Mouse (Mus musculus) limb, embryonic 14.5 days (tissue): Measurements from ENCODE around the gene Ypel4. TPM values are rescaled to one million over a fixed set of nuclear protein-coding genes. Genes with fewer than 3 reads are reported as not detected.

Source experiments
- ATAC-seq: fragments of 200-750 bp; cut with Nextera tagmentation; 2 replicates; pipeline ENCODE4 v1.8.0; 2017; ENCODE audit warnings: low read depth, moderate number of reproducible peaks, moderate TSS enrichment; ENCODE audit not compliant: low FRiP score
- DNase-seq: peaks from one replicate; pipeline ENCODE4 v3.0.0-alpha.2; 2015; ENCODE audit warnings: low spot score
- H3K27ac ChIP-seq: fragments of 300-500 bp; sonication (generic); replicated peaks from 2 replicates; pipeline ENCODE4 v1.5.1; 2014; ENCODE audit warnings: low read depth, mild to moderate bottlenecking, low read length, moderate library complexity, mixed read lengths
- H3K27me3 ChIP-seq: fragments of 300-500 bp; sonication (generic); 2 replicates; pipeline ENCODE4 v1.6.1; 2014; ENCODE audit warnings: low read length, mixed read lengths; ENCODE audit not compliant: control insufficient read depth, insufficient read depth
- H3K36me3 ChIP-seq: fragments of 300-500 bp; sonication (generic); 2 replicates; pipeline ENCODE4 v1.6.1; 2014; ENCODE audit warnings: mild to moderate bottlenecking, low read length, moderate library complexity, mixed read lengths; ENCODE audit not compliant: control insufficient read depth, insufficient read depth
- H3K4me1 ChIP-seq: fragments of 300-500 bp; sonication (generic); 2 replicates; pipeline ENCODE4 v1.6.1; 2014; ENCODE audit warnings: antibody characterized with exemption, low read length, mixed read lengths; ENCODE audit not compliant: control insufficient read depth, insufficient read depth
- H3K4me2 ChIP-seq: fragments of 300-500 bp; sonication (generic); replicated peaks from 2 replicates; pipeline ENCODE4 v1.6.1; 2014; ENCODE audit warnings: low read depth, mild to moderate bottlenecking, low read length, moderate library complexity; ENCODE audit not compliant: severe bottlenecking
- H3K4me3 ChIP-seq: fragments of 300-500 bp; sonication (generic); replicated peaks from 2 replicates; pipeline ENCODE4 v1.5.1; 2014; ENCODE audit warnings: low read length
- H3K9ac ChIP-seq: fragments of 300-500 bp; sonication (generic); 2 replicates; pipeline ENCODE4 v1.6.1; 2014; ENCODE audit warnings: mild to moderate bottlenecking, low read depth, low read length, moderate library complexity; ENCODE audit not compliant: severe bottlenecking
- H3K9me3 ChIP-seq: fragments of 300-500 bp; sonication (generic); 2 replicates; pipeline ENCODE4 v1.6.1; 2016; ENCODE audit warnings: low read length; ENCODE audit not compliant: control insufficient read depth
- POLR2A ChIP-seq: fragments of 200-500 bp; IDR thresholded peaks from 2 replicates; pipeline ENCODE4 v1.8.0; 2012; ENCODE audit warnings: inconsistent platforms, mild to moderate bottlenecking, moderate library complexity, borderline replicate concordance; ENCODE audit not compliant: insufficient read depth, insufficient read length; ENCODE audit errors: extremely low read depth
- WGBS: fragments of 180-500 bp; shearing (Covaris S2); extraction: QIAGEN DNeasy Blood & Tissue Kit; methylation state at CpG from one replicate; pipeline ENCODE4 v1.1.7; 2014; 5-methylcytosine and 5-hydroxymethylcytosine counted together
- polyA plus RNA-seq, 2 experiments: library from polyadenylated mRNA; depleted of rRNA in 1 of 2; stranded (reverse) in 1 of 2; unstranded in 1 of 2; fragments of >200 nt; fragmentation: Nextera tagmentation in 1 of 2; extraction: Ambion mirVana in 1 of 2; gene quantifications; 2 replicates each; pipeline versions ENCODE4 v1.2.1 to v1.2.3; 2012 to 2014

Gene Ypel4
- polyA plus RNA-seq, 2 experiments = 7.4 to 14.6 TPM

- peaks cover 19% of the 10 kb centered on the region for H3K36me3 ChIP-seq
- H3K4me3 ChIP-seq = peak overlapping the region; percentile 94
- no peak for TF ChIP-seq POLR2A
- 1% methylated on average over 5 of the region's 5 CpGs for WGBS
- peaks cover 49% of the 10 kb centered on the region for H3K4me1 ChIP-seq
- peak overlapping the region; percentile 99 for H3K9ac ChIP-seq
- ATAC-seq = no peak
- no peaks in the 10 kb centered on the region for H3K27me3 ChIP-seq
- no peaks in the 10 kb centered on the region for H3K9me3 ChIP-seq
- peak overlapping the region; percentile 100 for H3K27ac ChIP-seq
- no peak for DNase-seq
- peak overlapping the region; percentile 86 for H3K4me2 ChIP-seq
These were observed 8.1 kb downstream of the Ypel4 start for GRCm38 (mm10) chr2:84741841-84742450.

GRCm38 (mm10) chr2:84742451-84743283 lies 8.8 kb downstream of the Ypel4 start:
- DNase-seq = peak; percentile 92
- Histone ChIP-seq H3K27me3 (no peaks in the 10 kb centered on the region), H3K9ac (peak overlapping the region; percentile 99), H3K4me2 (peak overlapping the region; percentile 86), H3K27ac (peak overlapping the region; percentile 100), H3K9me3 (no peaks in the 10 kb centered on the region), H3K4me3 (peak overlapping the region; percentile 94), H3K4me1 (peaks cover 42% of the 10 kb centered on the region), H3K36me3 (peaks cover 19% of the 10 kb centered on the region)
- TF ChIP-seq POLR2A = 0 out of 2 replicates have a peak, but pooled peaks have one; percentile 73
- ATAC-seq = peak; percentile 64
- WGBS = under 1% methylated on average over 25 of the region's 26 CpGs

- WGBS = 1% methylated on average over 25 of the region's 25 CpGs
- Histone ChIP-seq H3K9me3 (no peaks in the 10 kb centered on the region), H3K27me3 (no peaks in the 10 kb centered on the region), H3K27ac (peak within 1 kb of the TSS; percentile 100), H3K4me3 (peak within 1 kb of the TSS; percentile 94), H3K9ac (peak within 1 kb of the TSS; percentile 99), H3K36me3 (peaks cover 19% of the 10 kb centered on the region), H3K4me1 (peaks cover 34% of the 10 kb centered on the region), H3K4me2 (peak within 1 kb of the TSS; percentile 86)
- DNase-seq (peak; percentile 98), ATAC-seq (peak; percentile 93)
- peak; percentile 89; the same call in 1 of the 2 replicates for TF ChIP-seq POLR2A
These were observed 9.7 kb downstream of the Ypel4 start, which contains the start of gene Gm19426 for GRCm38 (mm10) chr2:84743561-84743960. Gene Gm19426, minus strand, starts transcription at chr2:84743655.

GRCm38 (mm10) chr2:84744126-84744525 lies 10.3 kb downstream of the Ypel4 start:
- no peak for TF ChIP-seq POLR2A
- peaks cover 28% of the 10 kb centered on the region for H3K4me1 ChIP-seq
- WGBS = 0% methylated on average over 10 of the region's 10 CpGs
- DNase-seq = peak; percentile 54
- no peaks in the 10 kb centered on the region for H3K9me3 ChIP-seq
- H3K27ac ChIP-seq = peak overlapping the region; percentile 100
- peak overlapping the region; percentile 94 for H3K4me3 ChIP-seq
- ATAC-seq = peak; percentile 19; the same call in 1 of the 2 replicates
- no peaks in the 10 kb centered on the region for H3K27me3 ChIP-seq
- H3K36me3 ChIP-seq = peaks cover 19% of the 10 kb centered on the region
- H3K9ac ChIP-seq = peak overlapping the region; percentile 99
- H3K4me2 ChIP-seq = peak overlapping the region; percentile 86

GRCm38 (mm10) chr2:84750115-84750514 lies 16.3 kb downstream of the Ypel4 start:
- no peak overlapping the region for H3K9ac ChIP-seq
- no peak overlapping the region for H3K4me3 ChIP-seq
- no peaks in the 10 kb centered on the region for H3K4me1 ChIP-seq
- peak; percentile 49 for DNase-seq
- 73% methylated on average over 6 of the region's 6 CpGs for WGBS
- H3K27me3 ChIP-seq = no peaks in the 10 kb centered on the region
- no peak overlapping the region for H3K27ac ChIP-seq
- no peaks in the 10 kb centered on the region for H3K9me3 ChIP-seq
- TF ChIP-seq POLR2A = no peak
- H3K36me3 ChIP-seq = no peaks in the 10 kb centered on the region
- ATAC-seq = peak; percentile 75
- H3K4me2 ChIP-seq = no peak overlapping the region
